Mouse (Mus musculus): ENCODE measurements around the gene Dscaml1. TPM values are rescaled to one million over a fixed set of nuclear protein-coding genes. Genes with fewer than 3 reads are reported as not detected.
A peak's percentile ranks its signal among the peaks of the same experiment; 100 is the strongest.

Dscaml1 gene
- total RNA-seq, 2 experiments from 2014 or later: not detected

- no peak for DNase-seq
- intact Hi-C loops (cut with DNase I): no loop called here
- TF ChIP-seq CTCF (IDR thresholded peaks at IDR 0.05): no peak
- H3K4me3 ChIP-seq: no peak overlapping the region
- H3K27ac ChIP-seq: no peak overlapping the region
Measured at GRCm38 (mm10) chr9:45610336-45611060, 184.1 kb downstream of the Dscaml1 start.

DNA sequence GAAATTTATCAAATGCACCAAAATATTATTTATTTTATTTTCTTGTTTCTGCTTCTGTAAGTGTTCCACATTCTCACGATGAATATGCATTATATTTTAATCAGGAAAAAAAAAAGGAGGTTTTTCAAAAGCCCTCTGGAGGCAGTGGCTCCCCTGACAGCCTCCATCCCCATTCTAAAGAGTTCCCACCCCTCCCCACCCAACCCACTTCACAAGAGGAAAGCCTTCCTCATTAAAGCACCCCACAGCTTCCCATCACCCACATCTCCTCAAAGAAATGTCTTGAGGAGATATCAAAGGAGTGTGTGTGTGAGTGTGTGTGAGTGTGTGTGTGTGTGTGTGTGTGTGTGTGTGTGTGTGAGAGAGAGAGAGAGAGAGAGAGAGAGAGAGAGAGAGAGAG, 188.2 kb downstream of the Dscaml1 start:
- intact Hi-C loops (cut with DNase I): no loop called here
- no peak for DNase-seq
- Histone ChIP-seq H3K27ac (no peak overlapping the region), H3K4me3 (no peak overlapping the region)
- TF ChIP-seq CTCF (IDR thresholded peaks at IDR 0.05): no peak

GRCm38 (mm10) chr9:45617889-45618288, 191.5 kb downstream of the Dscaml1 start:
- intact Hi-C loops (cut with DNase I): no loop called here
- Histone ChIP-seq H3K4me3 (no peak overlapping the region), H3K27ac (no peak overlapping the region)
- no peak for DNase-seq
- TF ChIP-seq CTCF (IDR thresholded peaks at IDR 0.05): no peak

DNA sequence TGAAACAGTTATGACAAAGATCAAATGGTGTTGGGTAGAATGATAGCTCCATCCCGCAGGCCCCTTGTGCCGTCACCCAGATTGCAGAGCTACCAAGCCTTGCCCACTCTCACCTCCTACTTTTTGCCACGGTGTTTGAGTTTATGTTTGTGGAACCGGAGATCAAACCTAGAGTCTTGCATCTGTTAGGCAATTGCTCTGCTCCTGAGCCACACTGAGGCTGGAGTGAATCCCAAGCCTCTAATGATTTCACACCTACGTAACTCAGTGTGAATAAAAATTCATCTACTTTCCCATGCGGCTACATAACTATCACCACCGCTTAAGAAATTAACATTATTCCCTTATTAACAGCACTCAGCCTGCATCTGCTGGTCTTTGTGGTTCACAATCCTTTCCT, 192.0 kb downstream of the Dscaml1 start:
- intact Hi-C loops (cut with DNase I): no loop called here
- TF ChIP-seq CTCF (IDR thresholded peaks at IDR 0.05): no peak
- DNase-seq: no peak
- no peak overlapping the region for H3K4me3 ChIP-seq
- H3K27ac ChIP-seq: no peak overlapping the region

DNA sequence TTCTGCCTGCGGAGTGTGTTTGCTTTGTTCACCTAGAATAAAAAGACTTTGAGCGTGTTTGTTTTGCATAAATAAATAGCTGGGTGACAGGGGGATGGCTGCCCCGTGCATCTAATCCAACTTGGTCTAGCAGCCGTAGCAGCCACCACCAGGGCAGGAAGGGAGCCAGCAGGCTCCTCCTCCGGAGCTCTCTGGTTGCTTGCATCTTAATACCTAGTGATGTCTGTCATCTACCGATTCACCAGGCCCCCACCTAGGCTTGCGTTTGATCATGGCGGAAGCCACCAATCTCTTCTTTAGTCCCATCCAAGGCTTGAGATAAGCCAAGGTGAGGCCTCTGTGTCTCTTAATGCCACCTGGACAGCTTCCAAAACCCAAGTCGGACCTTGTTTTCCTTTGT, 193.6 kb downstream of the Dscaml1 start:
- intact Hi-C loops (cut with DNase I): no loop called here
- no peak for DNase-seq
- TF ChIP-seq CTCF (IDR thresholded peaks at IDR 0.05): no peak
- Histone ChIP-seq H3K27ac (no peak overlapping the region), H3K4me3 (no peak overlapping the region)

DNA sequence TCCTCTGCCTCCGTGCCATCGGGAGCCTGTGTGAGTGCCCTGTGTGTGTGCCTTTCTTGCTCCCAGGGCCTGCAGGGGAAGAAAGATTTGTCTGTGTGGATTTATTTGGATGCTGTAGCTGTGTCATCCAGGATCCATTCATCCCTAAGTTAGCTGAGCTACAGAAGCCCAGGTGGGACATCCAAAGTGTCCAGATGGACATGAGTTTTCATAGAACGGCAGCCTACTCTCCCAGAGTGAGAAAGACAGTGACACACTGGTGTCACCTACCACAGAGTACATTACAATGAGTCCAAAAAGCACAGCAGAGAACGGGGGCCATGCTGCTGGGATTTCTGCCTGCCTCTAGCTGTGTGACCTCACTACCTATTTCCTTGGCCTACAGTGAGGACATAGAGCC, 194.5 kb downstream of the Dscaml1 start:
- Histone ChIP-seq H3K27ac (no peak overlapping the region), H3K4me3 (no peak overlapping the region)
- intact Hi-C loops (cut with DNase I): no loop called here
- TF ChIP-seq CTCF (IDR thresholded peaks at IDR 0.05): no peak
- DNase-seq: no peak

DNA sequence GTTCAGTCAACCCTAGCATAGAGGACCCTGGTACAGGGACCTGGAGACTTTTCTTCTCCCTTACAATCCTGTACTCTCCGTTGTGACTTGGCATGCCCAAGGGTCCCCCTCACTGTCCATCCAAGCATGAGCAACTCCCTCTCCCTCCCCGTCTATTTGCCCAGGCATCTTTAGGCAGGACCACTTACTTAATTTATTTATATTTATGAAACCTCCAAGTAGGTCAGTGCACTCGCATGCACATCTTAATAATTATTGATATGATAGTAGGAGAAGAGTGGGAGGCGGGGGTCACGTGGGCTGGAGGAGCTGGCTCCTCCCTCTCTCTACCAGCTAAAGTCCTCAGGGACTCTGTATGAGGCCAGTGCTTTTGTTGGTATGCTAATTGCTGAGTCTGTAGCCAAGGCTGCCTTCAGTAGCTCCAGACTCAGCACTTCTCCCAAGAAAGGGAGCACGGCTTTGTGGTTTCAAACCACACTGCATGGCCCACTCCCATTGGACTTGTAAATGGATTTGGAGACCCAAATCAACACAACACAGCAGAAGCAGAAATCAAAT, 199.5 kb downstream of the Dscaml1 start:
- no peak for TF ChIP-seq CTCF (IDR thresholded peaks at IDR 0.05)
- Histone ChIP-seq H3K27ac (no peak overlapping the region), H3K4me3 (no peak overlapping the region)
- no peak for DNase-seq
- intact Hi-C loops (cut with DNase I): no loop called here

DNA sequence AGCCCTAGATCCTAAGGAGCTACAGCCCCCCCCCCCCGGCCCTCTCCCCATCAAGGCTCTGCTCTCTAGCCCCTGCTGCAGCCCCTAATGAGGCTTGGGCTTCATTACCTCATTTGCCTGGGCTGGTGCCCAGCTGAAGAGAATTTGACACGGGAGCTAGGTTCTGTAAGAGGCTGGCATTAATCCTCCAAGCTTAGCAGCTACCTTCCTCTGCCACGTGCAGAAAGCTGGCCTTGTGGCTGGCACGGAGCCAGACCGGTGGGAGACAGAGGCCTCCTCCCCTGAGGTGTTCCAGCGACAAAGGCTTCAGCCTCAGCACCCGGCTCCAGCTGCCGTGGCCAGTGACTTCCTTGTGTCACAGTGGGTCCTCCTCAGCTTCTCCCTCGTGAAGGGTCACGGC, 206.1 kb downstream of the Dscaml1 start:
- Histone ChIP-seq H3K27ac (no peak overlapping the region), H3K4me3 (no peak overlapping the region)
- TF ChIP-seq CTCF (IDR thresholded peaks at IDR 0.05): no peak
- intact Hi-C loops (cut with DNase I): no loop called here
- peak; percentile 44 for DNase-seq

GRCm38 (mm10) chr9:45633036-45633435, 206.6 kb downstream of the Dscaml1 start:
- intact Hi-C loops (cut with DNase I): no loop called here

GRCm38 (mm10) chr9:45634978-45635377, 208.6 kb downstream of the Dscaml1 start:
- Histone ChIP-seq H3K27ac (no peak overlapping the region), H3K4me3 (no peak overlapping the region)
- DNase-seq: no peak
- intact Hi-C loops (cut with DNase I): no loop called here
- no peak for TF ChIP-seq CTCF (IDR thresholded peaks at IDR 0.05)

More at GRCm38 (mm10) chr9:45633036-45633435, 206.6 kb downstream of the Dscaml1 start:
- H3K4me3 ChIP-seq: no peak overlapping the region
- TF ChIP-seq CTCF (IDR thresholded peaks at IDR 0.05): no peak
- H3K27ac ChIP-seq: no peak overlapping the region
- DNase-seq: peak; percentile 30

DNA sequence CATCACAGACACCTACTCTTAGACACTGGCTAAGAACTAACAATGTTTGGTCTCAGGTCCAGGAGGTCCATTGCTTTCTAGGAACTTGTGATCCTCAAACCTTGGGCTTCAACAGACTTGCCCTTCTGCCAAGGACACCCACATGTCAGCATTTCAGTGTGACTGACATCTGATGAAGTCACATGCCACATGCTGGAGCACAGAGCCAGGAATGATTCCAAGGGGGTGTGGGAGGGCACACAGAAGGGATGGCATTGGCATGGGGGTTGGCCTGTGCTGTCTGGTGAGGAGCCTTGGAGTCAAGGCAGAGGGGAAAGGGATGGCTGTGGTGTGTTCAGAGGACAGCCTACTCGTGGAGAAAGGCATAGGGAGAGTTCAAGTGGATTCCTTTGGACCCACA, 210.9 kb downstream of the Dscaml1 start:
- DNase-seq: no peak
- TF ChIP-seq CTCF (IDR thresholded peaks at IDR 0.05): no peak
- H3K4me3 ChIP-seq: no peak overlapping the region
- intact Hi-C loops (cut with DNase I): no loop called here
- no peak overlapping the region for H3K27ac ChIP-seq

GRCm38 (mm10) chr9:45638184-45638917, 211.9 kb downstream of the Dscaml1 start:
- no peak overlapping the region for H3K27ac ChIP-seq
- no peak for DNase-seq
- intact Hi-C loops (cut with DNase I): no loop called here
- H3K4me3 ChIP-seq: no peak overlapping the region
- TF ChIP-seq CTCF (IDR thresholded peaks at IDR 0.05): no peak

GRCm38 (mm10) chr9:45644833-45645388, 218.5 kb downstream of the Dscaml1 start:
- intact Hi-C loops (cut with DNase I): no loop called here
- TF ChIP-seq CTCF (IDR thresholded peaks at IDR 0.05): no peak
- no peak for DNase-seq
- Histone ChIP-seq H3K4me3 (no peak overlapping the region), H3K27ac (no peak overlapping the region)
